Comparison of ENCODE assay signal across 26 mouse cellular contexts in the genomic region with DNA sequence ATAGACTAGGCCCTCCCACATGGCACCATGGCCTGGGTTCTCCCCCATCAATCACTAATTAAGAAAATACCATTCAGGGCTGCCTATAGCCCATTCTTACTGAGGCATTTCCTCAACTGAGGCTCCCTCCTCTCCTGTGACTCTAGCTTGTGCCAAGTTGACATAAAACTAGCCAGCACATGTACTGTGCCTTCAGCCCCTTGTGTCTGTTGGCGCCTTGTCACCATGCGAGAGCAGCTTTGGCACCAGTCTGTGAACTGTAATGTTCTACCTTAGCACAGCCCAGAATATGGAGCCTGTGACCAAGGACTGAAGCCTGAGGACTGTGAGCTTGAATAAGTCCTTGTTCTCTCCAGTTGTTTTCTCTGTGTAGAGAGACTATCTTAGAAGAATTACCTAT.
"Had no signal": no experiment of that assay in that cellular context is flagged by ENCODE, and none has a peak within 500 bp of the region (broad histone marks: within the 10 kb centered on the region; RNA-seq: fewer than 3 reads in every experiment).

No protein-coding gene starts in this region.

- H3K4me2 ChIP-seq: embryonic facial prominence, embryonic 12.5 days; embryonic facial prominence, embryonic 13.5 days; embryonic facial prominence, embryonic 15.5 days; forebrain, embryonic 12.5 days; forebrain, embryonic 13.5 days; forebrain, embryonic 15.5 days had no signal

- H3K36me3 ChIP-seq: embryonic facial prominence, embryonic 10.5 days; embryonic facial prominence, embryonic 12.5 days; embryonic facial prominence, embryonic 13.5 days; embryonic facial prominence, embryonic 15.5 days; forebrain, embryonic 10.5 days; forebrain, embryonic 12.5 days; forebrain, embryonic 15.5 days; heart, embryonic 10.5 days had no signal

- H3K9ac ChIP-seq: embryonic facial prominence, embryonic 12.5 days; embryonic facial prominence, embryonic 13.5 days; embryonic facial prominence, embryonic 15.5 days; forebrain, embryonic 12.5 days; forebrain, embryonic 13.5 days; forebrain, embryonic 15.5 days; forebrain, postnatal 0 days had no signal

- H3K4me3 ChIP-seq: embryonic facial prominence, embryonic 10.5 days; embryonic facial prominence, embryonic 12.5 days; embryonic facial prominence, embryonic 13.5 days; embryonic facial prominence, embryonic 15.5 days; erythroblast, embryonic 14.5 days; forebrain, embryonic 10.5 days; forebrain, embryonic 12.5 days; forebrain, embryonic 13.5 days; forebrain, embryonic 15.5 days; gastrocnemius, adult 2 months; heart, adult 2 months; heart, embryonic 10.5 days had no signal

- H3K27me3 ChIP-seq: embryonic facial prominence, embryonic 12.5 days; embryonic facial prominence, embryonic 13.5 days; embryonic facial prominence, embryonic 15.5 days; forebrain, embryonic 13.5 days; forebrain, embryonic 15.5 days had no signal

- ATAC-seq: forebrain, embryonic 13.5 days; forebrain, embryonic 14.5 days; forebrain, embryonic 15.5 days; forebrain, embryonic 16.5 days; forebrain, postnatal 0 days had no signal

- H3K9me3 ChIP-seq: embryonic facial prominence, embryonic 10.5 days; embryonic facial prominence, embryonic 12.5 days; embryonic facial prominence, embryonic 13.5 days; embryonic facial prominence, embryonic 15.5 days; forebrain, embryonic 10.5 days; forebrain, embryonic 12.5 days; forebrain, embryonic 13.5 days; forebrain, embryonic 15.5 days; heart, embryonic 10.5 days had no signal

- DNase-seq: cerebellum, adult 8-10 months; cerebellum, adult 9-10 months; cerebellum, adult 9-11 months; cerebellum, postnatal 25 days; cerebellum, postnatal 36 days; embryo, embryonic 11 days; forebrain, postnatal 0 days; gastrocnemius, adult 2 months; gastrocnemius, postnatal 14 days; gastrocnemius, postnatal 25 days; gastrocnemius, postnatal 36 days; heart, adult 11 months; heart, adult 18-20 months; heart, adult 2 months had no signal

- H3K27ac ChIP-seq: embryonic facial prominence, embryonic 10.5 days; embryonic facial prominence, embryonic 12.5 days; embryonic facial prominence, embryonic 13.5 days; embryonic facial prominence, embryonic 15.5 days; forebrain, embryonic 10.5 days; forebrain, embryonic 12.5 days; forebrain, embryonic 13.5 days; forebrain, embryonic 15.5 days; gastrocnemius, adult 2 months; heart, adult 2 months; heart, embryonic 10.5 days had no signal
